Mouse (Mus musculus) lung, postnatal 4 days (tissue): ENCODE results near the gene Ptpn11.
"Not testable (repeated sequence)": the region's sequence is repeated elsewhere in the genome, so short reads cannot be mapped to it uniquely, and the experiment has no call there.

Experiments
- DNase-seq, 2 experiments: peaks; one replicate each; pipeline ENCODE4 v3.0.0; 2021

The Ptpn11 gene

GRCm38 (mm10) chr5:121190836-121191583, at the start of gene Ptpn11:
TSS of gene Ptpn11 (minus strand) at chr5:121191397.
- DNase-seq: peak; percentile 91 to 92

GRCm38 (mm10) chr5:121239846-121240245, 48.6 kb upstream of the Ptpn11 start:
- no peak for DNase-seq

- DNase-seq: no peak
These were observed 47.0 kb upstream of the Ptpn11 start for GRCm38 (mm10) chr5:121238208-121238607.

- DNase-seq: no peak
These were observed 45.0 kb upstream of the Ptpn11 start for GRCm38 (mm10) chr5:121236171-121236570.

GRCm38 (mm10) chr5:121233726-121234125, 42.5 kb upstream of the Ptpn11 start:
- no peak for DNase-seq

- no peak for DNase-seq
These were observed 41.6 kb upstream of the Ptpn11 start for GRCm38 (mm10) chr5:121232789-121233188.

- DNase-seq: no peak
These were observed 39.6 kb upstream of the Ptpn11 start for GRCm38 (mm10) chr5:121230811-121231210.

- no peak for DNase-seq
These were observed 38.0 kb upstream of the Ptpn11 start for GRCm38 (mm10) chr5:121229182-121229581.

- not testable (repeated sequence) for DNase-seq
These were observed 36.1 kb upstream of the Ptpn11 start for GRCm38 (mm10) chr5:121227330-121227729.

- DNase-seq: no peak
These were observed 35.6 kb upstream of the Ptpn11 start for GRCm38 (mm10) chr5:121226845-121227244.

- no peak for DNase-seq
These were observed 35.2 kb upstream of the Ptpn11 start for GRCm38 (mm10) chr5:121226406-121226805.

- no peak for DNase-seq
These were observed 34.7 kb upstream of the Ptpn11 start for GRCm38 (mm10) chr5:121225854-121226253.

- no peak for DNase-seq
These were observed 33.7 kb upstream of the Ptpn11 start for GRCm38 (mm10) chr5:121224856-121225255.

GRCm38 (mm10) chr5:121224020-121224419, 32.8 kb upstream of the Ptpn11 start:
- not testable (repeated sequence) for DNase-seq

- DNase-seq: no peak
These were observed 30.2 kb upstream of the Ptpn11 start for GRCm38 (mm10) chr5:121221328-121221850.

- DNase-seq: peak; percentile 35 to 46
These were observed 29.6 kb upstream of the Ptpn11 start for GRCm38 (mm10) chr5:121220732-121221301.

GRCm38 (mm10) chr5:121219980-121220731, 29.0 kb upstream of the Ptpn11 start, which contains the start of gene Hectd4:
TSS of gene Hectd4 (plus strand) at chr5:121220219.
- DNase-seq: peak; percentile 96 to 98

GRCm38 (mm10) chr5:121219190-121219589, 28.0 kb upstream of the Ptpn11 start:
- no peak for DNase-seq

GRCm38 (mm10) chr5:121217313-121217634, 26.1 kb upstream of the Ptpn11 start:
- no peak for DNase-seq

GRCm38 (mm10) chr5:121216584-121217312, 25.6 kb upstream of the Ptpn11 start:
- DNase-seq: not testable (repeated sequence)

GRCm38 (mm10) chr5:121216126-121216446, 24.9 kb upstream of the Ptpn11 start:
- peak in 1 of 2 experiments; percentile 25 for DNase-seq

- DNase-seq: peak; percentile 62 to 76
These were observed 24.4 kb upstream of the Ptpn11 start for GRCm38 (mm10) chr5:121215380-121216125.
